Mouse (Mus musculus) urinary bladder, postnatal 25 days (tissue): Measurements from ENCODE around the gene Litaf.
A peak's percentile ranks its signal among the peaks of the same experiment; 100 is the strongest.

Experiments
- DNase-seq: peaks from one replicate; pipeline ENCODE4 v3.0.0; 2022; ENCODE audit warnings: low spot score

The Litaf gene

DNA sequence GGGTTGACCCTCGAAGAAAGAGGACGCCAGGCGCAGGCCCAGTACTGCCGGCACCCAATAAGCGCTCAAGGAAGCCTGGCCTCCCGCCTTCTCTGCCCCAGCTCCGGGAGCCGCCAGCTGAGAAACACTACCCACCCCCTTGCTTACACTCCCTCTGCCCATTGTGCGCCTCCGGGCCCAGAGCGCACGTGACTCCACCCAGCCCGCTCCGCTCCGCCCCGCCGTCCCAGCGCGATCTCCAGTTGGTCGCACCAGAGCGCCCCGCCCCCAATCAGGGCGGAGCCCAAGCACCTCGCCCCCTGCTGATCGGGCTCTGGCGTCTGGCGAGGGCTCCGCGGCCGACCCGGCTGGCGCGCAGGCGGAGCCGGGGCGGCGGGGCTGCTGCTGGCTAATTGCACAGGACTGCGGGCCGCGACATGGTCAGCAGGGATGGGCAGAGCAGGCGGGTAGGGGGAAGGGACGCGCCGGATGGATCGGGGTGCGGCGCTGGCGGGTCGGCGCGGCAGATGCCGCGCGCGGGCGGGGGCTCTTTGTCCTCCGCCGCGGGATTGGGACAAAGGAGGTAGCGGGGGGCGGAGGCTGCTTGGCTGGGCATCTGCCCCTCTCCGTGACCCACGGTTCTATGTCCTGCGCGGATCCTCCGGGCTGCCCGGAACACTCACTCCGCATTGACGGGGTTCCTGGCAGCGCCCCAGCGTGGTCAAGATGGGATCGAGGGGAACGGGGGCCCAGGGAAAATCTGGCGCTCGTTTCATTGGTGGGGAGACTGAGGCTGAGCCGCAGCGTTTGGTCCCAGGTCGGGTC lies at the start of gene Litaf:
Litaf (minus strand) TSS at position 129 of the 804 bp plus-strand sequence.
- DNase-seq = peak; percentile 95

DNA sequence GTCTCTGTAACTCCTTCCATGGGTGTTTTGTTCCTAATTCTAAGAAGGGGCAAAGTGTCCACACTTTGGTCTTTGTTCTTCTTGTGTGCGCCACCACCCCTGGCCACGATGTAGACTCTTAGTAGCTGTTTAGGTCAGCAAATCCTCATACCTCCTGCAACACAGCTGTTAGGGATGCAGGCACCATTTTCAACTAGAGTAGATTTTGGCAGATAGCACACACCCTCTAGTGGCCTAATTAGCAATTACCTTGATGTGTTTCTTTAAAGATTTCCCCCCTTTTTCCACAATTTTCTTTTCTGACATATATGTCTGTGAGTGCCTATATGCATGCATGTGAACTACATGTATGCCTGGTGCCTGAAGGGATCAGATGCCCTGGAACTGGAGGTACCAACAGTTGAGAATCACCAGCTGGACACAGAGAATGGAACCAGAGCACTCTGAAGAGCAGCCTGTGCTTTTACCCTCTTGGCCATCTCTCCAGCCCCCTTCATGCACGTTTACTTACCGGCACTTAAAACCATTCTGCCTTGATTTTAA lies 43.3 kb upstream of the Litaf start:
- DNase-seq = no peak

DNA sequence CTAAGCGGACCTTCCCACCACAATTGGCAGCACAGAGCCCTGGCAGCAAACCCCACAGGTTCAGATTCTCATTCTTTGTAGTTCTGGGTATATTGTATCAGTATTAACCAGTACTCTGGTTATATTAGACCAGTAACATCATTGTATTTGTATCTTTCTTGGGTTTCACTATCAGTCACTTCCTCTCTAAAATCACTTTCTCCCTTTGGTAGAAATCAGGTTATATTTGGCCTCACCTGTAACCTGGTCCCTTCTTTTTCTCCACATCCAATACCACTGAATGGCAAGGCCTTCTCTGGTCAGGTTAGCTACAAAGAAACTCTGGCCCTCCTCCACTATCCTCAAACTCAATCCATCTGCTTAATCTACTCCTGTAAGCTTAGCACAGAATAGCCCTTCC lies 38.9 kb upstream of the Litaf start:
- no peak for DNase-seq

DNA sequence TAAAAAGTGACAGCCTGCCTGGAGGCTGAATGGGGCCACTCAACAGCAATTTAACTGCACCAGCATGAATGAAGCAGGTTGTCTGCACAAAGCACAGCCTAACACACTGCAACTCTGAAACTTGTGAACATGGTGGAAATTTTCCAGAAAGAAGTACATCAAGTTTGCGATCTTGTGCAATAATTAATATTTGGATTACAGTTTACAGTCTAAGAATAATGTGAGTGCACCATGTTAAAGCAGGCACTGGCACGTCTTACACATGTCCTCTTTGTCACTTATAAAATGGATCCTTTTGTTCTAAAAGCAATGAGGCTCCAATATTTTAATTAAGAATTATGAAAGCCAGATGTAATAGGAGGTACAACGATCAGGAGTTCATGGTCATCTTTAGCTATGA lies 31.3 kb upstream of the Litaf start:
- no peak for DNase-seq

DNA sequence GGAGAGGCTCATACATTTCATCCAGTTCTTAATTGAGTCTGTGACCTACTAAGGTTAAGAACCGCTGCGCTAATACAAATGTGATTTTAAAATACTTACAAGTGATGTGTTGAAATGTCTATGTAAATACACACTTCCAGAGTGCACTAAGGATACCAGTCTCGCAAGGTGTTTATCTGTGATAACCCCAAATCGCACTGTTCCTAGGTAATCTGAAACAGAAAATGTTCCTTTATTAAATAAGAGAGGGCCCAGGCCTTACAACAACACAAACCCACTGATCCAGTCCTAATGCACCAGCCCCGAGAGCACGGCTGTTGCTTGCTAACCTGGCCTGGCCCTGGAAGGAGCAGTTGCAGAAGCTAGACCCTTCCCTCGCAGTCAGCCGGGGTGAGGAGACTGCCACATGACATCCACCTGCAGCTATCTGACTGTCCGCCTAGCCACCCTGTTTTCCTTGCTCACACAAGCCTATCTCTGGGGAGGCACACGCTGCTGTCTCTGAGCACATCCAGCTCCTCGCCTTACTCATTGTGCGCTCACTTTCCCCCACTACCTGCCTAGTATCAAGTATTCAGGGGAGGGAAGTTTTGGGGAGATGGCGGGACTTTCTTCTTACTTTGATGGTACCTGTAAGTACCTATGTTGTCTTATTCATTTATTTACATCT lies 27.9 kb upstream of the Litaf start:
- no peak for DNase-seq

DNA sequence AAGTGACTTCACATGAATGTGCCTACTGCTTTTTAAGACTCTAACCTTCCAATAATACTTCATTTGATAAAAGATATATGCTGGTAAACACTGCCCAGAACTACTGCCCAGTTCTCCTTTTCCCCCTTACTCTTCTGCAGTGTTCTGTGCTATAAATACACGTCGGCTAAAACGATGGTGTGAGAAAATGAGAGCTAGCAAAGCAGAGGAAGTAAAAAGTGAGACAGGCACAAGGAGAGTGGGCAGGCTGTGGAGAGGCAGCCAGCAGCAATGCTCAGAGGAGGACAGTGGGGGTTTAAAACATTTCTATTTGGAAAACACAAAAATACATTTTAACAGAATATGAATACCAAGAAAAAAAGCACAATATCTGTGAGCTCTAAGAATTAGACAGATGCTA lies 26.6 kb upstream of the Litaf start:
- DNase-seq = no peak

DNA sequence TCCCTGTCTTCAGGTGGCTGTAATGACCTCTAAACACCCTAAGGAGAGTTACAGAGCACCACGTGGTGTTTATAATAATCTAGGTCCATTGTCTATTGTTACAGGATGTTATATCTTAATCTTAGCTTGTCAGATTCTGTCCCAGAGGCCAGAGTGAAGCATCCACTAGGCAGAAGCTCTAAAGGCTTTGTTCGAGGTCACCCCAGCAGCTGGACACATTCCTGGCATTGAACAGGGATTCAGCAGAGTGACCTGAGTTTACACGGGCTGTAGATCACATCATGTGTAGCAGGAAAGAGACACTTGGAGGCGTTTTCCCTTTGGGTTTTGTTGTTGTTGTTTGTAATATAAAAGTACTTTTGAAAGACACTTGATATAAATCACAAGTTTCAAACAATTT lies 26.1 kb upstream of the Litaf start:
- DNase-seq = no peak

DNA sequence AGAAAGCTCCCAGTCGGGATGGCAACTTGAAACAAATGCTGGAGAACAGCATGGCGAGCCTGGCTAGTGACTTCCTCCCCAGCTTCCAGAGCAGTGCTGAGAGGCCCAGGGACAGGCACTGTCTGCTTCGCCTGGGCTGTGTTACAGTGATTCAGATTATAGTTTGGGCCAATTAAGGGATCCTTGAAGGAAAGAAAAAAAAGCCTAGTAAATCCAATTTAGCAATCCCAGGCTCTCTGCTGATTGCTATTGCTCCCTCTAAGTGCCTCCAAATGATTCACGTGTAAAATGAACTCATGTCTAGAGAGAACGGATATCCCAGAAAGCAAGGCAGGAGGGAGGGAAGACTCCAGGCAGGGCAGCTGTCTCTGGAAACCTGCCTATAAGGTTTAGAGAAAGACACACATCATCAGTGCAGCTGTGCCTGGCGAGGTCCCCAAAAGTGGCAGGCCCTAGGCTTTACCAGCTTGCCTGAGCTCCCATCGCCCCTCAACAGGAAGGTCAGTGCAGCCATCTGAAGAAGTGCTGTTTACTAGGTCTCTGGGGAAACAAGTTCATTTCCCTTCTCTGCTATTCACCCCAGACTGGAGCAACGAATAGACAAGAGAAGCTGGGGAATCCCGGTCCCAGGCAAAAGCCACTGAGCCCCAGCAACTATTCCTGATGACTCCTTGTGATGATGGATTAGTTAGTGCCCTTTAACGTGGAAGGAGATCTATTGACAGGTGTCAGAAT lies 25.0 kb upstream of the Litaf start:
- no peak for DNase-seq

DNA sequence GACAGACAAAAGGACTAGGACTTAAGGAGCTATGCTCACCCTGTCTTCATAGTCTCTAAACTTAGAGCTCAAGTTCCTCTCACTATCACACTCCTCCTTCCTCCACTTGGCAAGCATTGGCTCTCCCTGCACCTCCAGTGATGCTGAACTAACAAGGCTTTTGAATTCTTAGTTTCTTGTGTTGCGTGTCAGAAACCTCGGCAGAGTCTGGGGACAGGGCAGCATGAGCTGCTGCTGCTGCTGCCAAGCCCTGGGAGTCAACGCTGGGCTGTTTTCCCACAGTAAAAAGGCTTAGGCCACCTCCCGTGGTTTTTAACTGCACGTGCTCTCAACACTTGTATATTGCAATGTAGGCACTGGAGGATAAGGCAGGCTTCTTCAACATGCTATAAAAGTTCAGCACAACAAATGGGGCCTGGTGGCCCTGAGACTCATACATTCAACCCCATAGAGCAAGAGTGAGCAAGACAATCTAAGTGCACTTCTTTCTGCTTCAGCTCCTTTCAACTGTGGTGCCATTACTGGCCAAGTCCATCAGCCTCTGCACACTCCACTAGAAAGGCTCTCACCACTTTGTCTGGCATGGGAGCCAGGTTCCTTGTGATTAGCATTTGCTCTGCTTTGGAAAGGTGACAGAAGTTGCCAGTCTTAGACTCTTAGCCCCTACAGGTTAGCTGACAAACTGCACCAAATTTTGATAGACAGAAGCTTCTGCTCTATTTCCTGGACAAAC lies 21.1 kb upstream of the Litaf start:
- no peak for DNase-seq

DNA sequence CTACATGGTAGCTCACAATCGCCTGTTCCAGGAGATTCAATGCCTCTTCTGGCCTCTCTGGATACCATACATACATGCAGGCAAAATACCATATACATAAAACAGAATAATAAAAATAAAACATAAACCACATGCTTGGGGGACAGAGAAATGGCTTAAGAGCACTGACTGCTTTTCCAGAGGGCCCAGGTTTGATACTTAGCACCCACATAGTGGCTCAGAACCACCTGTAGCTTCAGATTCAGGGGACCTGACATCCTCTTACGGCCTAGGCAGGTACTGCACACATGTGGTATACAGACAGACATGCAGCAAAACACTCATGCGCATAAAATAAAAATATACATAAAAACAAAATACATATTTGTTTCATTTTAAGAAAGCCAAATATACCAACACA lies 20.3 kb upstream of the Litaf start:
- no peak for DNase-seq

DNA sequence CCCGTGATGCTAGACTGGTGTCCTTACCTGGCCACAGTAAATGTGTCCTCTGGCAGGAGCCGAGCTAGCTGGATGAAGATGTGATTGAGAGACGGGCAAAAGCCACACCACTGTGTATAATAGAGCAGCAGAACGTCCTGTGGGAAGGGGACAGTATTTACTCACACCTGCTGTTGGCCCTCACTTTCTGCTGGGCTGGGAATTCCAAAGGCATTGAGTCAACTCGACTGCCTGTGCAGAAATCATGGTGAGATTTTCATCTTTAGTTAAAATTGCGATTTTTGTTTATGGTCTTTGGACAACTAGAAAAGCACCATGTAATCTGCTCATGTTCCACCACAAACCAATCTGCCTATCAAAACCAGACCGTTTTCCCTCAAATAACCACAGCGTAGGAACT lies 18.2 kb upstream of the Litaf start:
- no peak for DNase-seq

DNA sequence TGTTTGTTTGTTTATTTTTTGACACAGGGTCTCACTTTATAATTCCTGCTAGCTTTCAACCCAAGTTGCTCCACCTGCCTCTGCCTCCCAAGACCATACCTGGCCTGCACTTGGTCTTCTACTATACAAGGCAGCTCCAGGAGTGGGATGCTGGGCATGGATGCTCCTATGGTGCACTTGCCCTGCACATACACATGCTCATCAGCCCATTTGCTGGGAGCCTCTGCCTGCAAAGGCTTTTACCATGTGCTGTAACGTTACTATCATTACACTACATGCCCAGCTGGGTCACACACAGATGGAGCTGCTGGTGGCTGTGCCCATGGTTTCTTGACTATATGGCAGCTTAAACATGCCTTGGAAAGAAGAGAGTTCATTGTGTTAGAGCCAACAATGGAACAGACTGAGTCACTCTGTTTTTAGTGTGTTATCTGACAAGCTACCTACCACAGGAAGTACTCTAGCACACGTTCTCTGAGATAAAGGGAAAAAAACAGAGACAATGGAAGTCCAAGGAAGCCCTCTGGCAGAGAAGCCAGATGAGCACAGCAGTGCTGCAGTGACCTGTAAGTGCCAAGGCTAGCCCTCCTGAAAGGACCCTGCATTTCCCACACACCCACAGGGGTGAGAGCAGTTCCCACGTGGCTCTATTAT lies 12.4 kb upstream of the Litaf start:
- no peak for DNase-seq

DNA sequence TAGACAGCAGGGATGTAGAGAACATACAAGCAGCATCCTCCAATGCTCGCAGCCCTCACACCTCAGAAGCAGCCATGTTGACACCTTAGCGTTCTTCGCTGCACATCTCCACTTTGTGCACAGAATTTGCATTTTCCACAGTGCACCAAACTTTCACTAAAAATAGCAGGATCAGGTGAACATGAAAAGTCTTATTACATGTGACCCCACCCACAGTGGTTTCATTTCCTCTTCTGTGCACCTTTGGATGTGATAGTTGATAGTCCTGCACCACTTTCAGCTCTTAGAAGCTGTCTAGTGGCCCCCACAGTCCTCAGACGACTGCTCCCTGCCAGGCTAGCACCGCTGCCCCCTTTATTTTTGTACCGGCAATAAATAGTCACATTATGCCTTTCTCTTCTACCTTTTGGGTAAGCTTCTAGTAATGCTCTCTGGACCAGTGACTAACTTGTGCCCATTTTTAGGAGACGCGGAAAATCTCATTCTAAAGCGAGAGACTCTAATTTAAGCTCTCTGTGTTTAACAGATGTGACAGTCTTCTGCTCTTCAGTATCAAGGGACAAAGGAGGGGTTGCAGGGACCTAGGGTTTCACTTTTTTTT lies 11.7 kb upstream of the Litaf start:
- DNase-seq = no peak

DNA sequence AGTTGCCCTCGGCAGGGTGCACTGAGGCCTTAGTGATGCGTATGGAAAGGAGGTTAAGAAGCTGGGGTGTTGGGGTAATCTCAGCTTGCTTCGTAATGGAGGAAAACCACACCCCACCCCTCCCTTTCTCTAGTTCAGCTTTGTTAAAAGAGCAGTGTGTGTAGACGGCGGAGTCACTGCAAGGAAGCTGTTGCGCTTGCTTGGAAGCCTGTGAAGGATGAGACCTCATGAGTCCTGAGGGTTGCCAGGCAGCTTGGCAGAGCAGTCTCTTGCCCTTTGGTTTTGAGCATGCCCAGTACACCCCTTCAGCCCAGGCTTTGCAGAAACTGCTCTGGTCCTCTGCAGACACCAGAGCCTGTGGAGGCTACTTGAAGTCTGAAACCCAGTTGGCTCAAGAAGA lies 7.1 kb upstream of the Litaf start:
- DNase-seq = no peak

DNA sequence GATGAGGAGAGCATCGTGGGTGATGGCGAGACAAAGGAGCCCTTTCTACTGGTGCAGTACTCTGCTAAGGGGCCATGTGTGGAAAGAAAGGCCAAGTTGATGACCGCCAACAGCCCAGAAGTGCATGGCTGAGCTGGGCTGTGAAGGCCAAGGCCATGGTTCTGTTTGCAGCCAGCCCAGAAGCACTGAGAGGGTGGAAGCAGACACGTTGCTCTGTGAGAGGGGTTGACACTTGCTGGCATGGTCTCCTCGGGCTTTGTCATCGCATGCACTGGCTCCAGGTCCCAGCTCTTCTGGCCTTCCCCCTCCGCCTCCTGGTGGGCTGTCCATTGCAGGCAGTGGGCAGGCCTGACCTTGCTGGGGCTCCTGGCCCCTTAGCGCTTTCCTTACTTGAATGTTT lies 6.5 kb upstream of the Litaf start:
- no peak for DNase-seq

DNA sequence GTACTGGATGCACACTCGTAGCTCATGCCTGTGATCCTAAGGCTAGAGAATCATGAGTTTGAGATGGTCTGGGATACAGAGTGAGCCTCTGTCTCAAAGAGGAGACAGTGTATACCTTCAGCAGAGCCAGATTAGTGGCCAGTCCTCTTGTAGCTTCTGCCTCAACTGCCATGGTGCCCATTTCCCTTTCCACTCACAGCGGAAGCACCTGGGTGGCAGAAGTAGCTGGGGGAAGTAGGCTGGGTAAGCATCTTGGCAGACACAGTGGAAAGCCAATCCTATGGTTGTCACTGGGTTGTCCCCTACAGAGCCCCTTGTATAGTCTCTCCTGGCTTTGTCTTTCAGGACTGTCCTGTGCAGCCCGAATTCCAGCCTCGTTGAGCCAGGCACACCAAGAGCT lies 5.9 kb upstream of the Litaf start:
- DNase-seq = no peak

DNA sequence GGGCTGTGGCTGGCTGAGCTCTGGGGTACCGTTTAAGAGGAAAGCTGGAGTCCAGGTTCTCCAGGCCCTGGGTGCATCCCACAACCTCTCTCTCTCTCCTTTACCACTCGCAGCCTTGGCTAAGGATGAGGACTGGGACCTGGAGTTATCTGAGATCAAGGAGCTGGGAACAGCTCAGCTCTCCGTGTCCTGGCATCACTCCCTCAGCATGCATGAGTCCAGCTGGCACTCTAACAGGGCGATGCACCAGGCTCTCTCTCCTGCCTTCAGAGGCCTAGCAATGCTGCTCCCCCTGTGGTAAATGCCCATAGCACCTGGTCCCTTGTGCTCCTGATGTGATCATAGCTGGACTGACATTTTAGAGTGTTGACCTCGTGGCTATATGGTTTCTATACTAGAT lies 5.2 kb upstream of the Litaf start:
- no peak for DNase-seq

DNA sequence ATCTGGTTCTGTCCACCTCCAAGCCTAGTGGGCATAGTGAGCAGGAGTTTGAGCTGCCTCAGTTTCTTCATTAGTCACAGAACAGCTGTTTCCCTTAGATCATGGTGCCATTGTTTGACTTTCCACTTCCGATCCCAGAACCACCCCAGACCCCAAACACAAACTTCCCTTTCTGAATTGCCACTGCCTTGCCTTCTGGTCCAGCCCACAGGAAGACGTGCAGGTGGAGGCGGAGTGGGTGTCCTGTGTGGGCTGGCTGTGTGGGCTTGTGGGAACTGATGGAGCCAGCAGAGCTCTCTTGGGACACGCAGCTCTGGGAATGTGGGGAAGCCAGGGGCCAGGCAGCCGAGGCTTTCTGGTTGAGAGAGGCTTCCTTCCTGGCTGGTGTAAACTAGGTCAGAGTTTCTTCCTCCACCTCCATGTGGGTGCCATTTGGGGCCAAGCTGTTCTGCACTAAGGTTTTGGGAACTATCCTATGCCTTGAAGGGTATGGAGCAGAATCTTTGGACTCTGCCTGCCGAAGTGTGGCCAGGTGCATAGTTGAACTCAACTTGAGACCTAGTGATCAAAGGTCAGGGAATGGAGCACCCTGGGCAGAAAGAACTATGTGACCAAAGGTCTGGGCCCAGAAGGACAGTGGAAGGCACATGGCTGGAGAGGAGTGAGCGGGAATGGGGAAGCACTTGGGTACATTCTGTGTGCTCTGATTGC lies 3.9 kb upstream of the Litaf start:
- no peak for DNase-seq

DNA sequence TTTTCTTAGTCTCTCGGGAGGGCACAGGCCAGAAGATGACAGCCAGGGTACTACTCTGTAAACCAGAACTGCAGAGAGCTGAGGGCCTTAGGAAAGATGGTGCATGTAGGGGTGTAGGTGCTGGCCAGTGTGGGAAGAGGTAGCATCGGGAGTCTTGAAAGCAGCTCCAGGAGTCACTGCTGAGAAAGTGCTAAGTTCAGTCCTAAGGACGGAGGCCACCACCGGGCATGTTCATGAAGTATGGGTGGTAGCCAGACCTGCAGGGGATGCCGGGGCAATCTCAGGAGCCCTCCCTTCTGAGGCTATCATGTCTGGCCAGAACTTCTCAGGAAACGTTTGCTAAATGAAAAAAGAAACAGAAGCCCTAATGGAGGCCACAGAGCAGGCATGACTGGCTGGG lies 3.3 kb upstream of the Litaf start:
- DNase-seq = no peak

DNA sequence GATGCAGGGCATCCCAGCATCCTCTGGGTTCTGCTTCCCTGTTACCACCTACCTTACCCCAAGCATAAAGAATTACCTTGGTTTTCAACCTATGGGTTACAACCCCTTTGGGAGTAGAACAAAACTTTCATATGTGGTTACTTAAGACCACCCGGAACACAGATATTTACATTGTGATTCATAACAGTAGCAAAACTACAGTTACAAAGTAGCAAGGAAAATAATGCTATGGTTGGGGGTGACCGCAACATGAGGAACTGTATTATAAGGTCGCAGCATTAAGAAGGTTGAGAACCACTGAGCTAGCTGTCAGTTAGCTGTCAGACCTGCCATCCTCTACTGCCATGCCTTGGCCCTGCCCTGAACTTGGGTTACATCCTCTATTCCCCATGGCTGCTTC lies 2.7 kb upstream of the Litaf start:
- no peak for DNase-seq

DNA sequence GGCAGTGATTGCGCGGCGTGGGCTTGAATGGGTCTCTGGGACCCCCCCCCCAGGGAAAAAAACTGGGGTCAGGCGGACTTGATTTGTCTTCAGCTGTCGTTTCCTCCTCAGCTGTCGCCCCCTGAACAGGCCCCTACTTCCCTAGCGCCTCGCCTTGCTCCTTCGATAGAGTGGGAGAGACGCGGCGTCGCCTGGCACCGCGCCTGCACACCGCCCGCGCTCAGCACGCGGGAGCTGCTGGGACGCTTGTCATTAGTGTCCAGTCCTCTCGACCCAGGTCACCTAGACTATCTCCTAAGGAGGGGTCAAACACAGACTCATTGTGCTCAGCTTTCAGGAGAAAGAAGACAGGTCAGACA lies 855 bp upstream of the Litaf start:
- DNase-seq = peak; percentile 31
